Comparison of ENCODE assay signal across 13 mouse cellular contexts in genomic region chr16:17642311-17642710, GRCm38 (mm10). TPM values are rescaled to one million over a fixed set of nuclear protein-coding genes. Genes with fewer than 3 reads are reported as not detected.
DNase-seq lines count a peak whose midpoint lies in the region.
"Had no signal": no experiment of that assay in that cellular context is flagged by ENCODE, and none has a peak within 500 bp of the region (broad histone marks: within the 10 kb centered on the region; RNA-seq: fewer than 3 reads in every experiment).

No protein-coding gene starts in this region.

- intact Hi-C loops in left cerebral cortex, postnatal 4 days (cut with DNase I), result no loop called here

- DNase-seq in left cerebral cortex, postnatal 4 days, result peak; percentile 59
- DNase-seq in left cerebral cortex, adult 9 months (ENCODE audit: low spot score in 2 of 2), result no peak
- DNase-seq in cerebellum, adult 11 months, result peak; percentile 91
- peak; percentile 98 for DNase-seq in cerebellum, adult 9-10 months
- DNase-seq in layer of hippocampus, adult 9-11 months, result peak; percentile 78
- DNase-seq in adrenal gland, adult 8-10 months, result no peak
- DNase-seq in lung, adult 18-20 months, result no peak
- DNase-seq: gastrocnemius, postnatal 36 days; heart, postnatal 14 days; kidney, adult 9 months; kidney, postnatal 36 days; lung, adult 2 months; thymus, adult 2 months had no signal

RNA-seq across cellular contexts. Expression of gene Ccdc74a, which starts 4.0 kb away (rescaled TPM):
- 10 to 100 TPM; 17.5 to 20.9 TPM for total RNA-seq in left cerebral cortex, postnatal 4 days (2021)
- 1 to 10 TPM in 3 of 4 experiments, under 1 TPM in 1; 0.81 to 3.8 (median 2.1) TPM for total RNA-seq in adrenal gland, adult 8-10 months (2022)

RNA-seq across cellular contexts. Expression of gene Smpd4, which starts 23.2 kb away (rescaled TPM):
- 10 to 100 TPM; 49.9 to 51.7 TPM for total RNA-seq in left cerebral cortex, postnatal 4 days (2021)
- 10 to 100 TPM; 33.4 to 48.2 (median 40.4) TPM for total RNA-seq in adrenal gland, adult 8-10 months (2022)

RNA-seq across cellular contexts. Expression of gene Slc7a4, which starts 59.3 kb away (rescaled TPM):
- 10 to 100 TPM; 48.1 to 53.6 TPM for total RNA-seq in left cerebral cortex, postnatal 4 days (2021)
- 10 to 100 TPM in 3 of 4 experiments, 1 to 10 TPM in 1; 7.9 to 47.4 (median 28.9) TPM for total RNA-seq in adrenal gland, adult 8-10 months (2022)

Comparison
In these comparisons a context has a peak if more than half of its experiments do, and no peak if none do; other contexts are left out.
1. DNase-seq: peak in left cerebral cortex, postnatal 4 days (single experiment), cerebellum, adult 11 months (single experiment), cerebellum, adult 9-10 months (single experiment) and layer of hippocampus, adult 9-11 months (single experiment); none in left cerebral cortex, adult 9 months (0 of 2), adrenal gland, adult 8-10 months (single experiment) and lung, adult 18-20 months (0 of 2).